Mouse (Mus musculus): ENCODE results near the gene Kctd18.

DNA sequence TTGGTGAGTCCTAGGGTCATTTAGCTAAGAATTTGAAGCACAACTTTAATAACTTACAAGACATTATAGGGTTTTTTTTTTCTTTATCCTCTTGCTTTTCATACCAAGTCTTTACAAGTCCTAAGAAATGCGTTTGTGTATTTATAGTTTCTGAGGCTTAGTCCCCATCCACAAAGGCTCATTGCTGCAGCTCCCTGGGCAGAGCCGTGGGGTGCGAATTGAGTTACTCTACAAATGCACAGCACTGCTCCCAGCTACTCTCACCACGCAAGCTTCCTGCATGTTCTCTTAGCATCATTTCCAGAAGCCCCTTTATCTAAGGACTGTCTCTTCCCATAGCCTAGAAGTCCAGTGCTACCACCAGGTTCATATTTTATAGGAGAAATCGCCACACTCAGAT, 69.0 kb downstream of the Kctd18 start:
- TF ChIP-seq EP300 (IDR thresholded peaks at IDR 0.05; ENCODE audit: insufficient read depth, low read depth, low read length), result no peak
- no peak for TF ChIP-seq CTCF (IDR thresholded peaks at IDR 0.05; ENCODE audit: low read depth, low read length)
